Mouse (Mus musculus): Measurements from ENCODE around the gene Pomp. TPM values are rescaled to one million over a fixed set of nuclear protein-coding genes. Genes with fewer than 3 reads are reported as not detected.
A peak's percentile ranks its signal among the peaks of the same experiment; 100 is the strongest.

Pomp gene
- total RNA-seq, 2 experiments from 2014 or later, result 143 to 148 TPM

- no peak for DNase-seq (ENCODE audit: low spot score in 2 of 2)
- no peak for TF ChIP-seq CTCF (conservative IDR thresholded peaks at IDR 0.05)
- no peak overlapping the region for H3K27ac ChIP-seq
These were observed 31.4 kb upstream of the Pomp start for GRCm38 (mm10) chr5:147828846-147829245.

GRCm38 (mm10) chr5:147832842-147833241, 27.4 kb upstream of the Pomp start:
- no peak for DNase-seq (ENCODE audit: low spot score in 2 of 2)
- H3K27ac ChIP-seq, result no peak overlapping the region
- H3K4me3 ChIP-seq, result no peak overlapping the region
- TF ChIP-seq CTCF (conservative IDR thresholded peaks at IDR 0.05), result no peak

More at GRCm38 (mm10) chr5:147828846-147829245, 31.4 kb upstream of the Pomp start:
- H3K4me3 ChIP-seq, result no peak overlapping the region

GRCm38 (mm10) chr5:147834841-147835500, 25.3 kb upstream of the Pomp start:
- Histone ChIP-seq H3K27ac (no peak overlapping the region), H3K4me3 (no peak overlapping the region)
- no peak for DNase-seq (ENCODE audit: low spot score in 2 of 2)
- TF ChIP-seq CTCF (conservative IDR thresholded peaks at IDR 0.05), result no peak

- no peak for DNase-seq (ENCODE audit: low spot score in 2 of 2)
- H3K27ac ChIP-seq, result no peak overlapping the region
- H3K4me3 ChIP-seq, result no peak overlapping the region
- TF ChIP-seq CTCF (conservative IDR thresholded peaks at IDR 0.05), result no peak
These were observed 20.8 kb upstream of the Pomp start for GRCm38 (mm10) chr5:147839418-147839817.

GRCm38 (mm10) chr5:147843340-147843739, 16.9 kb upstream of the Pomp start:
- H3K4me3 ChIP-seq, result no peak overlapping the region
- no peak for TF ChIP-seq CTCF (conservative IDR thresholded peaks at IDR 0.05)
- no peak for DNase-seq (ENCODE audit: low spot score in 2 of 2)
- no peak overlapping the region for H3K27ac ChIP-seq

- no peak overlapping the region for H3K27ac ChIP-seq
- DNase-seq (ENCODE audit: low spot score in 2 of 2), result no peak
- TF ChIP-seq CTCF (conservative IDR thresholded peaks at IDR 0.05), result no peak
- H3K4me3 ChIP-seq, result no peak overlapping the region
These were observed 14.9 kb upstream of the Pomp start for GRCm38 (mm10) chr5:147845319-147845718.

GRCm38 (mm10) chr5:147847361-147847760, 12.9 kb upstream of the Pomp start:
- no peak for DNase-seq (ENCODE audit: low spot score in 2 of 2)
- Histone ChIP-seq H3K4me3 (no peak overlapping the region), H3K27ac (no peak overlapping the region)
- TF ChIP-seq CTCF (conservative IDR thresholded peaks at IDR 0.05), result no peak

GRCm38 (mm10) chr5:147848164-147848863, 11.9 kb upstream of the Pomp start:
- peak overlapping the region; percentile 54; the same call in 1 of the 2 replicates for H3K27ac ChIP-seq
- peak; percentile 83 for TF ChIP-seq CTCF (conservative IDR thresholded peaks at IDR 0.05)
- peak; percentile 39 to 79 for DNase-seq (ENCODE audit: low spot score in 2 of 2)
- H3K4me3 ChIP-seq, result no peak overlapping the region

GRCm38 (mm10) chr5:147850194-147850593, 10.1 kb upstream of the Pomp start:
- no peak for TF ChIP-seq CTCF (conservative IDR thresholded peaks at IDR 0.05)
- Histone ChIP-seq H3K4me3 (no peak overlapping the region), H3K27ac (peak overlapping the region; percentile 63; the same call in 1 of the 2 replicates)
- DNase-seq (ENCODE audit: low spot score in 2 of 2), result no peak

- no peak for TF ChIP-seq CTCF (conservative IDR thresholded peaks at IDR 0.05)
- no peak for DNase-seq (ENCODE audit: low spot score in 2 of 2)
- Histone ChIP-seq H3K4me3 (peak overlapping the region; percentile 94), H3K27ac (peak overlapping the region; percentile 96)
These were observed 199 bp upstream of the Pomp start for GRCm38 (mm10) chr5:147860076-147860448.

GRCm38 (mm10) chr5:147868674-147869073, 8.4 kb downstream of the Pomp start:
- Histone ChIP-seq H3K27ac (no peak overlapping the region), H3K4me3 (no peak overlapping the region)
- DNase-seq (ENCODE audit: low spot score in 2 of 2), result no peak
- TF ChIP-seq CTCF (conservative IDR thresholded peaks at IDR 0.05), result peak; percentile 61

- Histone ChIP-seq H3K4me3 (no peak overlapping the region), H3K27ac (no peak overlapping the region)
- no peak for DNase-seq (ENCODE audit: low spot score in 2 of 2)
- TF ChIP-seq CTCF (conservative IDR thresholded peaks at IDR 0.05), result no peak; the same call in 1 of the 2 replicates
These were observed 9.3 kb downstream of the Pomp start for GRCm38 (mm10) chr5:147869568-147869967.

- Histone ChIP-seq H3K27ac (no peak overlapping the region), H3K4me3 (no peak overlapping the region)
- no peak for DNase-seq (ENCODE audit: low spot score in 2 of 2)
- no peak for TF ChIP-seq CTCF (conservative IDR thresholded peaks at IDR 0.05)
These were observed 10.0 kb downstream of the Pomp start for GRCm38 (mm10) chr5:147870296-147870695.

All from layer of hippocampus, adult 2 months (tissue).